Mouse (Mus musculus) liver, embryonic 14.5 days (tissue): ENCODE measurements at regions not wholly inside any gene's neighbourhood (a gene's known extent, or its start where the extent isn't known, plus 50 kb on each side); places are given as distances from the start of the nearest gene placed in this dataset.

Source experiments
- ATAC-seq: fragments of 200-750 bp; cut with Nextera tagmentation; 2 replicates; pipeline ENCODE4 v1.8.0; 2017; ENCODE audit warnings: moderate number of reproducible peaks, mild to moderate bottlenecking, moderate library complexity; ENCODE audit not compliant: insufficient read depth
- DNase-seq, 3 experiments: peaks; one replicate each; pipeline ENCODE4 v3.0.0-alpha.2; 2012 to 2013; ENCODE audit warnings: low read depth in 3 of 3, low spot score in 3 of 3
- H3K27ac ChIP-seq: fragments of 300-500 bp; sonication (generic); 2 replicates; pipeline ENCODE4 v1.5.1; 2014; ENCODE audit warnings: moderate library complexity, mild to moderate bottlenecking, control low read depth, inconsistent platforms
- H3K27me3 ChIP-seq: fragments of 300-500 bp; sonication (generic); 2 replicates; pipeline ENCODE4 v1.6.1; 2014; ENCODE audit warnings: mild to moderate bottlenecking, low read length, moderate library complexity; ENCODE audit not compliant: control insufficient read depth, insufficient read depth
- H3K36me3 ChIP-seq: fragments of 300-500 bp; sonication (generic); replicated peaks from 2 replicates; pipeline ENCODE4 v1.6.1; 2014; ENCODE audit warnings: low read depth; ENCODE audit not compliant: control insufficient read depth, insufficient read depth
- H3K4me1 ChIP-seq, 2 experiments: fragments of 200-500 bp in 1 of 2; fragments of 300-500 bp in 1 of 2; sonication (generic) in 1 of 2; replicated peaks; 2 replicates each; pipeline ENCODE4 v1.6.1; 2012 to 2014; ENCODE audit warnings: antibody characterized with exemption in 1 of 2, inconsistent platforms in 1 of 2, low read length in 1 of 2; ENCODE audit not compliant: control insufficient read depth in 2 of 2, insufficient read depth in 2 of 2
- H3K4me2 ChIP-seq: fragments of 300-500 bp; sonication (generic); 2 replicates; pipeline ENCODE4 v1.6.1; 2014; ENCODE audit warnings: low read depth, mild to moderate bottlenecking, control low read depth, moderate library complexity
- H3K4me3 ChIP-seq, 2 experiments: fragments of 200-500 bp in 1 of 2; fragments of 300-500 bp in 1 of 2; sonication (generic) in 1 of 2; 2 replicates each; pipeline ENCODE4 v1.5.1; 2012 to 2014; ENCODE audit warnings: low read depth in 2 of 2, low read length in 2 of 2, mild to moderate bottlenecking in 2 of 2, control low read depth in 1 of 2, inconsistent platforms in 1 of 2, moderate library complexity in 1 of 2; ENCODE audit not compliant: insufficient read depth in 1 of 2
- H3K9ac ChIP-seq: fragments of 300-500 bp; sonication (generic); replicated peaks from 2 replicates; pipeline ENCODE4 v1.6.1; 2014; ENCODE audit warnings: mild to moderate bottlenecking, control low read depth, moderate library complexity
- H3K9me3 ChIP-seq: fragments of 300-500 bp; sonication (generic); 2 replicates; pipeline ENCODE4 v1.6.1; 2016; ENCODE audit warnings: low read length, mixed read lengths; ENCODE audit not compliant: control insufficient read depth
- CTCF ChIP-seq: IDR thresholded peaks from 2 replicates; pipeline ENCODE4 v1.5.1; 2016; ENCODE audit warnings: antibody characterized with exemption, low read depth, control low read depth
- EP300 ChIP-seq: IDR thresholded peaks from 2 replicates; pipeline ENCODE4 v1.6.1; 2016; ENCODE audit warnings: antibody characterized with exemption, low read depth
- WGBS: fragments of 180-500 bp; shearing (Covaris S2); extraction: QIAGEN DNeasy Blood & Tissue Kit; methylation state at CpG from one replicate; pipeline ENCODE4 v1.1.7; 2014; ENCODE audit not compliant: insufficient replicate concordance; 5-methylcytosine and 5-hydroxymethylcytosine counted together

DNA sequence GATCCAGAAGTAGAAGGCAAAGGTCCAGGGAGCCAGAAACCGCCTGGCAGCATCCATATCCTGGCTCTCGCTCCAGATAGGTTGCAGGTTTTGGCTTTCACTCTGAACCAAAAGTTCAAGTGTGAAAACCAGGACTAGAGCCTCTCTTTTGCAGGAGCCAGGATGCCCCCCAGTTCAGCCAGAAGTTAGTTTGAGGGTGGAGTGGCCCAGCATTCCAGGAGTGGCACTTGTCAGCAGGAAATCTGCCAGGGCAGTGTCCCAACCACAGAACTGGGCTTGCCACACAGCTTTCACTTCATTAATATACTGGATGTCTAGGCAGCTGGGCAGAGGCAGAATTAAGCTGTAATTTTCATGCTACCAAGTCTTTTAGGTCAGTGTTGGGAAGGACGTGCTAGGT, 68.1 kb downstream of the Arrdc3 start:
- TF ChIP-seq CTCF, result no peak
- no peaks in the 10 kb centered on the region for H3K9me3 ChIP-seq
- no peak overlapping the region for H3K9ac ChIP-seq
- H3K4me1 ChIP-seq, result 0 out of 4 replicates have a peak, but pooled peaks cover 0 to 1% of the 10 kb centered on the region in 2 experiments
- ATAC-seq (no peak), DNase-seq (no peak)
- H3K4me2 ChIP-seq, result no peak overlapping the region
- whole genome bisulfite sequencing, result 62% methylated on average over 3 of the region's 3 CpGs
- no peaks in the 10 kb centered on the region for H3K36me3 ChIP-seq
- no peak overlapping the region for H3K27ac ChIP-seq
- no peaks in the 10 kb centered on the region for H3K27me3 ChIP-seq
- no peak overlapping the region for H3K4me3 ChIP-seq

DNA sequence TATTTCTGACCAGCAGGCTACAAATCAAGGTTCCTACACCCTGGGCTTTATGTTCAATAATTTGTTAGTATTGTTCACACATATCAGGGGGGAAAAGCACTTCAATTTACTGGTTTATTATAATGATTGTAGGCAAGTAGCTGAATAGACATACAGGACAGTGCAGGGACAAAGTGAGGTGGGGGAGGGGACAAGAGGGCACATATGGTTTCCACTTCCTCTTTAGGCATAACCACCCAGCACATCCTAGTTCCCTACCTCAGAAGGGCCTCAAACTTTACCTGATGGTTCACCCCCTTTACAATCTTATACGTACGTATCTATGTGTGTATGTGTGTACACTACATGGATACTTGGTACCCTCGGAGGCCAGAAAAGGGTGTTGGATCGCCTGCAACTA, 69.7 kb downstream of the Arrdc3 start:
- WGBS, result 62% methylated on average over 4 of the region's 4 CpGs
- Histone ChIP-seq H3K9ac (no peak overlapping the region), H3K27ac (no peak overlapping the region), H3K4me2 (no peak overlapping the region), H3K36me3 (no peaks in the 10 kb centered on the region), H3K9me3 (no peaks in the 10 kb centered on the region), H3K4me3 (no peak overlapping the region), H3K27me3 (no peaks in the 10 kb centered on the region), H3K4me1 (0 out of 4 replicates have a peak, but pooled peaks cover 0 to 1% of the 10 kb centered on the region in 2 experiments)
- no peak for ATAC-seq
- TF ChIP-seq CTCF (no peak), EP300 (no peak)
- DNase-seq, result no peak

DNA sequence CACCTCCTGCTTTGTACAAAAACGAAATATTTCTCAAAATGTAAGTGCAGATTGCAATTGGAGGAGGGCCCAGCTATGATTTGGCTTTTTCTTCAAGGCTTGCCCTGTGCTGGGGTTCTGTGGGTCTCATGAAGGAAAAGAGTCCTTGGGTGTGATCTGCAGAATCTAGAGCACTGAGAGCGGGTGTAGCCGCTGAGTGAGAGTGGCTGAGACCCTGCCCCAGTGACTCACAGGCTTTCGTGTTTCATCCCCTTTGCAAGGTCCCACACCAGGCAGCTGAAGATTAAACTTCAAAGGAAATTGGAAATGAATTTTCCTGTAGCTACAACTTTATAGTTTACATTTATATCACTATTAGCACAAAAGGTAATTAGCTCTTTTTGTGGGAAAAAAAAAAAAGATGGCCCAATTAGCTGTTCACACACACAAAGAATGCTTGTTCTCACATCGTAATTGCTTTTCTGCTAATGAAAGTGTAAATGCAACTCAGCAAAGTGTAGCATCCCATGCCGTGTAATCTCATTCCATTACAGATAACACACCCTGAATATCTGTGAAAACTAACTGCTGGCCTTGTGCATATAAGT, 71.0 kb downstream of the Arrdc3 start:
- no peak for TF ChIP-seq EP300
- TF ChIP-seq CTCF, result no peak
- 0 out of 4 replicates have a peak, but pooled peaks cover 0 to 1% of the 10 kb centered on the region in 2 experiments for H3K4me1 ChIP-seq
- H3K27ac ChIP-seq, result no peak overlapping the region
- 57% methylated on average over 6 of the region's 6 CpGs for WGBS
- H3K27me3 ChIP-seq, result no peaks in the 10 kb centered on the region
- H3K4me2 ChIP-seq, result no peak overlapping the region
- H3K4me3 ChIP-seq, result no peak overlapping the region
- ATAC-seq, result no peak
- no peak overlapping the region for H3K9ac ChIP-seq
- H3K36me3 ChIP-seq, result no peaks in the 10 kb centered on the region
- no peak for DNase-seq
- H3K9me3 ChIP-seq, result no peaks in the 10 kb centered on the region

DNA sequence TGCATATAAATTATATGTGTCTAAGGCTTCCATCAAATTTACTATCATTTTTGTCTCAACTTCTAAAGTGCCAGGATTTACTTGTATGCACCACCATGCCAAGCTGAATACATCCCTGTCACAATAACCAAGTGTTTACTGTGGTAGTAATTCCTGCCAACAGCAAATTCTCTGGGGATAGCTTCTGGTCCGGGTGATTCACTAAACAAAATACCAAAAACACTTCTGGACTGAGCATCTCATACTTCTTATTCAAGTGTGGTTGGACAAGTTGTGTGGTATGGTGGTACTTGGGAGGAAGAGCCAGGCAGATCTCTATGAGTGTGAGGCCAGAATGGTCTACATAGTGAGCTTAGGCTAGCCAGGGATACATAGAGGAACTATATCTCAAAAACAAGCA, 73.8 kb downstream of the Arrdc3 start:
- H3K9me3 ChIP-seq, result no peaks in the 10 kb centered on the region
- H3K4me2 ChIP-seq, result no peak overlapping the region
- WGBS, result 49% methylated on average over 1 of the region's 1 CpGs
- no peak for DNase-seq
- no peak overlapping the region for H3K4me3 ChIP-seq
- 0 out of 4 replicates have a peak, but pooled peaks cover 0 to 1% of the 10 kb centered on the region in 2 experiments for H3K4me1 ChIP-seq
- no peaks in the 10 kb centered on the region for H3K27me3 ChIP-seq
- no peak for TF ChIP-seq CTCF
- TF ChIP-seq EP300, result no peak
- no peaks in the 10 kb centered on the region for H3K36me3 ChIP-seq
- no peak for ATAC-seq
- H3K27ac ChIP-seq, result no peak overlapping the region
- no peak overlapping the region for H3K9ac ChIP-seq

DNA sequence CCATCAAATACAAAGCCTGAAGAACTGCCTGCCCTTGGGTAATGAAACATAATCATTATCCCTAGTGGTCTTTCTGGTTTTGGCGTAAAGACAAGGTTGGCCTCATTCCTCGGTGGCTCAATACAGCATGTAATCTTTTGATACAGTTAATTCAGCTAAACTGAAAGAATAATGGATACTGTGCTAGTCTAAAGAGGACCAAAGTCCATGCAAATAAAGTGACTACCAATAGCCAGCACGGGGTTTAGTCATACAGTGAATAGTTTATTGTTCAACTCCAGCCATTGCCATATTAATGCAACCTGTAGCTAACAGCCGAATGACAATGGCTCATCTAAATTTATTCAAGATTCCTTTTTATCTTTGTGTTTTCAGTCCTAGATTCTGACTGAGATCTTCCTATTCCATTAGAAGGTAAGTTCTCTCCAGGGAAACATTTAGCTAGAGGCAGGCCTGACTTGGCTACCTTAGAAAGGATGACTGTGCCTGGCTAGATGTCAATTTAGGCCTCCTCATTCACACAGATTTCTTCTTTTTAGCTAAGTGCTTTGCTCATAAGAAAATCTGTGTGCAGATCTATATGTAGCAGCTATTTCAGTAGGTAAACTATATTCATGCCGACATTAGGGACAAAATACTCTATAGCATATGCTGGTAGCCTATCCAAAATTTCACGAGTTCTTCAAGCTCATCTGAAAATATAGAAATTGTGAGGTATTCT, 74.4 kb downstream of the Arrdc3 start:
- Histone ChIP-seq H3K27me3 (no peaks in the 10 kb centered on the region), H3K9ac (no peak overlapping the region), H3K4me2 (no peak overlapping the region), H3K4me3 (no peak overlapping the region), H3K27ac (no peak overlapping the region), H3K36me3 (no peaks in the 10 kb centered on the region), H3K4me1 (0 out of 4 replicates have a peak, but pooled peaks cover 0 to 1% of the 10 kb centered on the region in 2 experiments), H3K9me3 (no peaks in the 10 kb centered on the region)
- TF ChIP-seq EP300 (no peak), CTCF (no peak)
- DNase-seq (no peak), ATAC-seq (no peak)
- 67% methylated on average over 6 of the region's 6 CpGs for WGBS
